Mouse (Mus musculus): Measurements from ENCODE around the gene Chst4.

- TF ChIP-seq CTCF (IDR thresholded peaks at IDR 0.05; ENCODE audit: low read depth, low read length) (no peak), POLR2A (IDR thresholded peaks at IDR 0.05; ENCODE audit: borderline replicate concordance, low read depth, low read length) (no peak)
Observed at GRCm38 (mm10) chr8:110082416-110083105, 43.0 kb upstream of the Chst4 start.
